Mouse (Mus musculus) cerebellum, postnatal 36 days (tissue): ENCODE measurements around the gene Pank2.
A peak's percentile ranks its signal among the peaks of the same experiment; 100 is the strongest.
"Not testable (repeated sequence)": the region's sequence is repeated elsewhere in the genome, so short reads cannot be mapped to it uniquely, and the experiment has no call there.

Source experiments
- DNase-seq, 2 experiments: peaks; one replicate each; pipeline ENCODE4 v3.0.0; 2021 to 2022; ENCODE audit warnings: mixed read lengths in 2 of 2

The Pank2 gene

DNA sequence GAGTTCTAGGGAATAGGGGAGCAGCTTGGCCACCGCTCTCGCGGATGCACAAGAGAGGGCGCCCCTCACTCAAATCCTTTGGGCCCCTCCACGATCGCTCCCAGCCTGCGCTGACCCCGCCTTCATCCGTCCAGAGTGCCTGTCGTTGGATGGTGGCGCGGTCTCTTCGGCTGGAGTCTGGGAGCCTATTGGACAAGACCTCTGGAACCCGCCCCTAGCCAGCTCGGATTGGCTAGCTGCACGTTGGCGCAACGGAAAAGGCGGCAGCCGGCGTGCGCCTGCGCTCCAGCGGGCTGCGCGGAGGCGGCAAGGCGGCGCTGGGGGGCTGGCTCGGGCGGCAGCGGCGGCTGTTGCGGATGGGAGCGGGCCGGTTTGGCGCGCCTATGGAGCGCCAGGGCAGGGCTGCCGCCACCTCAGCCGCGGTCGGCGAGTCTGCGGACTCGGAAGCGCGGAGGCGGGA, at the start of gene Pank2:
Pank2 (plus strand) TSS at position 283 of the 460 bp plus-strand sequence.
- peak; percentile 97 to 98 for DNase-seq

DNA sequence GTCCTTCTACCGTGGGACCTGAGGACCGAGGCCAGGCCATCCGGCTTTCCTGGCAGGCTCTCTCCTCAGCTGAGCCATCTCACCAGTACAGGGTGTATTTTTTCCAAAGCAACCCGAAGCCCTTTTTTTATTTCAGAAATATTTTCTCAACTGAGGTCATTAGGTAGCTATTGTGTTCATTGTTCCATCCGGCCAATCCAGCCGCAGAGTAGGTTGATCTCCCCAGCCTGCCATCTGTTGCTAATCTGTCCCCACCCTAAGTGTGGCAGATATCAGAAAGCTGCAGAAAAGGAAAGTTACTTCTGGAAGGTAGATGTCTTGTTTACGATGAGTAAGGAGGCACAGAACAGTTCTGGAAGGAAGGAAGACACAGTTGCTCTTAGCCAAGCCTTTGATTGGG, 48.5 kb upstream of the Pank2 start:
- DNase-seq = no peak

DNA sequence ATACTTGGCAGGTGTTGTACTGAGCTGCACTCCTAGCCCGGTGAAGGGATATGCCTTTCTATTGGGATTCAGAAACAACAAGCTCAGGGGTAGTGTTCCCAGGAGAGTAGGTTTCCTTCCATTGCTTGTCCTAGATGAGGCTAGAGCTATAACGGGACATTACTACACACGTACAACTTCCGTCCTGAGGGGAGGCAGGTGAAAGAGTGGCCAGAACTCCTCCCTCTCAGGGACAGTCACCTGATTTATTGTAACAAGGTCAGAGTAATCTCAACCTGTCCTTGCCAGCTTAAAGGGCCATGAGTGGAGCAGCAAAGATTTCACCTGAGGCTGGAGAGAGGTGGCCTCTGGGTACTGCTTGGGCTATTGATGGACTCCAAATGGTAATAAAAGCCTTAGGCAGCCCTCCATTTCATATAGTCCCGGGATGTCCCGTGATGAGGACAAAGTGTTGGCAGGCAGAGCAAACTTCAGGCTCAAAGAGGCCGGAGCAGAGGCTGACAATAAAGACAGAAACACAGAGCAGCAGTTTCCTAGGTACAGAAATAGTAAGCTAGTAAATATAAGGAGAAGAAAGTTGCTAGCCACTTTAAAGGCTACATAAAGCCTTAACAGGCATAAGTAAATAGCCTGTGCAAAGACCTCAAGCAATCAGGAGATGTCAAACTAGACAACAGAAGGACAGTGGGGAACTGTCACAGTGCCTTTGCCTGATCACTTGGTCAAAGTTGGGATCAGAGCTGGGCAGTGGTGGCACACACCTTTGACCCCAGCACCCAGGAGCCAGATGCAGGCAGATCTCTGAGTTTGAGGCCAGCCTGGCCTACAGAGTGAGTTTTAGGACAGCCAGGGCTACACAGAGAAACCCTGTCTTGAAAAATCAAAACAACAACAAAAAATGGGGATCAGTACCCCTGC, 46.1 kb upstream of the Pank2 start:
- no peak for DNase-seq

DNA sequence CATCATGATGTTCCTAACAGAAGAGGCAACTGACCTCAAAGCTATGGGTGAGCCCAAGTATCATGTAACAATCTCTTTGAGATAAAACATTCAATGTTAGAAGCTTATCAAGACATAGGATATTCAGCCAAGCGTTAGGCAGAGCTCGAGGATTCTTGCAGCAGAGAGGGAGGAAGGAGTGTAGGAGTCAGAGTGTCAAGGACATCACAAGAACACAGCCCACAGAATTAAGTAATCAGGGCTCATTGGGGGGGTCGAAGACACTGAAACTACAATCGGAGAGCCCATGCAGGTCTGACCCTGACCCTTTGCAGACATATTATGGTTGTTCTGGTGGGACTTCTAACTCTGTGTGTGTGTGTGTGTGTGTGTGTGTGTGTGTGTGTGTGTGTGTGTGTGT, 42.3 kb upstream of the Pank2 start:
- DNase-seq = no peak

DNA sequence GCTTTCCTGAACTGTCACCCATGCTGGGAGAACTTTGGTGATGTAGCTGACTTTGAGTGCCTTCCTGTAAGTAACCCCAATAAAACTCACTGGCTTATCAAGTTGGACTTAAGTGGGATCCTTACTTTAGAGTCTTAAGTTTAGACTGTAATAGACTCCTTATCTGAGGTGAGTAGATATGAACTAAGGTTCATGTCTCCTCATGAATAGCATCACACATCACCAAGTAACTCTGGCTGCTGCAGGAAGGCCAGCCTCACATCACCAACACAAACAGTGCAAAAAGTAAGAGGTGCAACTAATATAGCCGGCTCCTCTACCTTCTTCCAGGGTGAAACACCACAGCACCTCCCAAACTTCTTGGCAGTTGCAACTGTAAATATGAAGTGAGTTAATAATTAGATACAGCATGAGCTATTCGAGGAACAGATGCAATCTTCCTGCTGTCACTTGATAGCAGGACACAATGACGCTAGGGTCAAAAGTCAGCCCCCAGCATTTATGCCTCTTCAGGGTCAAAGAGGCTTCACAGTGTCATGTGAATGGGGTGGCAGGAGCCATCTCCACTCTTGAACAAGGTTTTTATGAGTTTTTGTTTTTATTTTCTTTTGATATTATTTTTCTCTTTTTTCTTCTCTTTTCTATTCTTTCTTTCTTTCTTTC, 40.3 kb upstream of the Pank2 start:
- DNase-seq = no peak

DNA sequence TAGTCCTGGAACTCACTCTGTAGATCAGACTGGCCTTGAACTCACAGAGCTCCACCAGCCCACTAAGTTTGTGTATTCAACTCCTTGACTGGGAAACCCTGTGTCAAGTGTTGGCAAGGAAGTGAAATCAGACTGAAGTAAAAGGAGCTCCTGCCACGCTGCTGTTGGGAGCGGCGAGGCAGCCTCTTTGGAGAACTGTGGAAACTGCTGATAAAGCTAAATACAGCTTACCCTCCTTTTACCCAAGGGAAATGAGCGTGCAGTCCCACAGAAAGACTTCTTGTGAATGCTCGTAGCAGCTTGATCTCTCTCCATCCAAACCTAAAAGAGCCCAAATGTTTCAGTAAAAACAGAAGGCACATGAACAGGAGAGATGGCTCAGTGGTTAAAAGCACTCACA, 39.7 kb upstream of the Pank2 start:
- DNase-seq = no peak

DNA sequence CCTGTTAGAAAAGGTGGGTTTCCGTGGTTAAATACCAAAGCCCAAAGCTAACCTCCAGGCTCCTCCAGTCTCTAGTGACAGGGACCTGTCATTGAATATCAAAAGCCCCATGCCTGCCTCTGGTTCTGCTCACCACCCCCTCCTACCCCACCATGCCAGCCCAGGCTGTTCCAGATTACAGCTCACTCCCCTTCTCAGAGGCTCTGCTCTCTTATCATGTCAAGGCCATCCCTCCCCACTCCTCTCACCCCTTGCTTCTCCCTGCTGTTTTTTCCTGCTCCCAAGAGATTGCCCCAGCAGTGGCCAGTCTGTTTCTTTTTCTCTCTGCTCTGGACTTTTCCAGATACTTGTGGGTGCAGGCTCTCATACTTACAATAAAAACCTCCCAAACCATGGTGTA, 38.7 kb upstream of the Pank2 start:
- DNase-seq = no peak

DNA sequence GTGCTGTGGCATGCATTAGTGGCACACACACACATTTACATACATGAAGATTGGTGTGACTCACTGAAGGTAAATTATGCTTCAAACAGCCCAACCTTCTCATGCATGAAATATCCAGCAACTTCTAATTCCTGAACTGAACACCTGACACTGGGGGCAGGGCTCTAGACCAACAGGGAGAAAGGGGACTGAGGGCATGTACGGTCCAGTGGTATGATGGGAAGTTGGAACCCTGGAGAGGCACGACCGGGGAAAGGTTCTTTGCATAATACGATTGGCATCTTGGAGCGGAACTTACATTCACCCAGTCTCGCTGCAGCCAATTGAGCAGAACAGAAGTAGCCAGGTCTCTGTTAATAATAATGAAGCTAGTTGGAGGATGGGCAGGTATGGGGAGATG, 37.1 kb upstream of the Pank2 start:
- no peak for DNase-seq

DNA sequence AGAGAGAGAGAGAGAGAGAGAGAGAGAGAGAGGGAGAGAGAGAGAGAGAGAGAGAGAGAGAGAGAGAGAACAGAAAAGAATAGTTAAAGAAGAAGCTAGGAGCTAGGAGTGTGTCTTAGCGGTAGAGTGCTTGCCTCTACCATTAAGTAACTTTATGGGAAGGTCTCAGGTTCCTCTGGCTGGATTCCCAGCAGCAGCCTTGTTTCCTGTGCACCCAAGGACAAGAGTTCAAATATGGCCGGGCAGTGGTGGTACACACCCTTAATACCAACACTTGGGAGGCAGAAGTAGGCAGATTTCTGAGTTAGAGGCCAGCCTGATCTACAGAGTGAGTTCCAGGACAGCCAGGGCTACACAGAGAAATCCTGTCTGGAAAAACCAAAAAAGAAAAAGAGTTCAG, 35.6 kb upstream of the Pank2 start:
- DNase-seq = not testable (repeated sequence)

DNA sequence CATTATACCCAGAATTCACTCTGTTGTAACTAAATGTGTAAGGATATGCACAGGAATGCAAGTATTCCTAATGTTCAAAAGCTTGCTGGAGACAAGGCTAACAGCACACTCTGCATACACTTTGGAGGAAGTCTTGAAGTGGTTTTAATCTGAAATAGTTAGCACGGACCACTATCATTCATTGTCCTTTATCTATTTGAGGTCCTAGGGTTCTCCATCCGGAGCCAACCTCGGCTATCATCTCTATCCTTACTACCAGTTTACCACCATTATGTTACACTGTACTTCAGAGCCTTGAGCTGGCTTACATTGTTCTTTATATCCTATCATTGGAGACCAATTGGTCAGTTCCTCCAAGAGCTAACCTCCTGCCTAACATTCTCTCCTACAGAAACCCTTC, 35.1 kb upstream of the Pank2 start:
- DNase-seq = no peak

DNA sequence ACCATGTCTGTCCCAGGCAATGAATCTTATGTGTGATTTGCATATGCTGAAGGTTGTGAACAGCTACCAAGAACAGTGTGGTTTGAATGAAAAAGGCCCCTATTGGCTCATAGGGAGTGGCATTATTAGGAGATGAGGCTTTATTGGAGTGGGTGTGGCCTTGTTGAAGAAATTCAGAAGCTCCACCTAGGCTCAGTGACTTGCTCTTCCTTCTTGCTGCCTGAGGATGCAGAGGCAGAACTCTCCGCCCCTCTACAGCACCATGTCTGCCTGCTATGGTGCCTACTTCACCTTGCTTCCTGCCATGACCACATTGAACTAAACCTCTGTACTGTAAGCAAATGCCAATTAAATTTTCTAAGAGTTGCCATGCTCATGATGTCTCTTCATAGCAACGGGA, 29.7 kb upstream of the Pank2 start:
- no peak for DNase-seq

DNA sequence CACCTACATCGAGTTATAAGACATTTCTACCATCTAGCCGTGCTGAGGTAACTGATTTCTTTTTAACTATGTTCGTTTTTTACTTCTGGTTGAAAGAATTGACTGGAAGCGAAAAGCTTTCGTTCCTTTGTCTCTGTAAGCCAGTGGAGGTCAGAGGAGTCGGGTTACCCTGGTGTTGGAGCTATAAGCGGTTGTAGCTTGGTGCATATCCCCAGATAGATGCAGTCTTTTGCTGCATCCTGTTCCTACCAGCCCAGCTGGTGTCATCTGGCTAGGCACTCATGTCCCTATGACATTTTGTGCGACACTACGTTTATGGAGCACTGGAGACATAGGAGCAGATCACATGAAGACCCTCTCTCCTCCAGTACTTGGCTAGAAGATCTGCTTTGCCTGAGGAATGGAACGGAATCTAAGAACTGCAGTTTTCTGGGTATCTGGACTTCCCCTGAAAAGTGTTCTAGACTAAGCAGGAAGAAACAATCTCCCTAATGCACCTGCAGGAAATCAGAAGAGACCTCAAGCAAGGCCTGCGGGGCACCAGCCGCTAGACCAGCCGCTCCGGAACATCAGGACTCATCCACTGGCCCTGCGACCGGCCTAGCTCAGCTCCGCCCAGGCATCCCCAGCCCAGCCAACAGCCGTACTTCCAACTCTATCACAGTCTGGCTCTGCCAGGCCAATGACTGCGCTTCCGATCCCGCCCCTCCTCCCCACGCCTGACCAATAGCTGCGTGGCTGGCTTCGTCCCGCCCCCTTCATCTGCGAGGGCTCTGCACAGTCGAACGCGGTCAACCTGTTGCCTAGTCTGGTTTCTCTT, 28.8 kb upstream of the Pank2 start, which contains the start of gene Mavs:
Mavs (plus strand) TSS at position 757 of the 820 bp plus-strand sequence.
- peak; percentile 88 to 92 for DNase-seq

DNA sequence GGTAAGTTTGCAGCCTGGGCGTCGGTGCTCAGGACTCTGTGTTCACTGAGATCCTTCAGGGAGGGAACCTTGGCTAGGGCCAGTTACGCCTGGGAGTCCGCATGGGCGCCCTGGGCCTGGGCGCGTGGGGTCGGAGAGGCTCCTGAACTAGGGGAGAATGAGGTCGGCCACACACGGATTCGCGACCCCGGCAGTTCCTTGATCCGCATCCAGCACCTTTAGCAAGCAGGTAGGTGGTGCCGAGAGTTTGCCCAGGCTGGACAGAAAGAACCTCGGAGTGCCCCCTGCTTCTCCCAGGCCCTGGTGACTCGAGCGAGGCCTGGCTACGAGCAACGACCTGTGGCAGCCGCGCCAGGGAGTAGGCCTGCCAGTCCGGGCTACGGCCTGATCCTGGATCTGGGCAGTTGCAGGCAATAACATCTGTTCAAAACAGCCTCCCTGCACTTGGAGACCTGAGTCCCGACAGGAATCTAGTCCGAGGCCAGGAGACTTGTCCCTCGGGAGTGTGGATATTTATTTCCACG, 28.1 kb upstream of the Pank2 start:
- no peak for DNase-seq

DNA sequence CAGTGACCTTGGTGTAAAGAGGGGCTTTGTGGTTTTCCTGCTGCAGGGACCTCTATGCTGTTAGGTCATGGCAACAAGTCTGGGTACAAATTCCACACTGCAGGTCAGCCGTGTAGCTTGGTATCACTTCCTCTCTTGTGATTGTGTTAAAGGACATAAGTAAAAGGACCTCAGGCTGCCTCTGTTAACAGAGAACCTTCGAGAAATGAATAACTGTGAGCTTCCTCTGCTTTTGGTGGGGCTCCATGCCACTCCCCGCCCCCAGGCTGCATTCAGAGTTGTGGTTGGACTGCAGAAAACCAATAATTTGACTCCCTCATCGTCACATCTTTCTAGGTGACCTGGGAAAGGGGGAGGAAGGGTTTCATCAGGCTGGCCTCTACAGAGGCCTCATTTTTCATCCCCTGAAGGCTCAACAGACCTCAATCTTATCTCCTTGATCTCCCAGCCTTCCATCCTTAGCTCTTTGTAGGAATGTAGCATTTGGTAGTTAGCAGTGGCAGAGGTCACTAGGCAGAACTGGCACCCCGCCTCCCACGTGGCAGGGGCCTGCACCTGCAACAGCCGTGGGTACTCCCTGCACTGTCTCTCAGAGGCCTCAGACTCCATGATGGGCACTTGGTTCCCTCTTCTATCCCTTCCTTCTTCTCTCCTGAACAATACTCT, 27.2 kb upstream of the Pank2 start:
- no peak for DNase-seq

DNA sequence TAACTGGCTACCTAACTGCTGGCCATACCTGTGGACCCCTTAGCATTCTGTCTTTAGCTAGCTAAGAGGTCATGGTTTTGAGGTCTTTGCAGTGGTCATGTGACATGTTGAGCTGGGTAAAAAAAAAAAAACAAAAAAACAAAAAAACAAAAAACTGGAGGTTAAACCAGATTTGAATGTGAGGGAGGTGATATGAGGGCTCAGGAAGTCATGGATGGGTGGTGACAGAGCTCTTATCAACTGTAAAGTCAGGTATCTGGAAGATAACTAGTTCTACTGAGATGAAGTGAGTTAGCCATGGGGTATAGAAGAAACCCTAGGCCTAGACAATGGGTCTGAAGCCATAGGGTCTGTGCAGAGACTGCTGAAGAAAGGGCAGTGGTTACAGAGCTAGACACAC, 20.1 kb upstream of the Pank2 start:
- DNase-seq = no peak

DNA sequence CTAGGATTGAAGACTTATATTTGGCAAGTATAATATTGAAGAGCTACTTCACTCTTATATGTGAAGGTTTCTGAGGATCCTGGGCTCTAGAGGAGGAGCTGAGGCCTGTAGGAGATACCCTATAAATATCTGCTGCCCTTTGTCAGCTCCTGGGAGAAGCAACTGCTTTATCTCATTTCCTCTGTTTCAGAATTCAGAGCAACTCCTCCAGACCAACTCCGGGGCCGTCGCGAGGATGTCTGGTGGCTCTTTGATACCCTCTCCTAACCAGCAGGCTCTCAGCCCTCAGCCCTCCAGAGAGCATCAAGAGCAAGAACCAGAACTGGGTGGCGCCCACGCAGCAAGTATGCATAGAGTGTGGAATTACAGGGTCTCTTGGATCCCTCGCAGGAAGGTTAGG, 19.4 kb upstream of the Pank2 start:
- no peak for DNase-seq

DNA sequence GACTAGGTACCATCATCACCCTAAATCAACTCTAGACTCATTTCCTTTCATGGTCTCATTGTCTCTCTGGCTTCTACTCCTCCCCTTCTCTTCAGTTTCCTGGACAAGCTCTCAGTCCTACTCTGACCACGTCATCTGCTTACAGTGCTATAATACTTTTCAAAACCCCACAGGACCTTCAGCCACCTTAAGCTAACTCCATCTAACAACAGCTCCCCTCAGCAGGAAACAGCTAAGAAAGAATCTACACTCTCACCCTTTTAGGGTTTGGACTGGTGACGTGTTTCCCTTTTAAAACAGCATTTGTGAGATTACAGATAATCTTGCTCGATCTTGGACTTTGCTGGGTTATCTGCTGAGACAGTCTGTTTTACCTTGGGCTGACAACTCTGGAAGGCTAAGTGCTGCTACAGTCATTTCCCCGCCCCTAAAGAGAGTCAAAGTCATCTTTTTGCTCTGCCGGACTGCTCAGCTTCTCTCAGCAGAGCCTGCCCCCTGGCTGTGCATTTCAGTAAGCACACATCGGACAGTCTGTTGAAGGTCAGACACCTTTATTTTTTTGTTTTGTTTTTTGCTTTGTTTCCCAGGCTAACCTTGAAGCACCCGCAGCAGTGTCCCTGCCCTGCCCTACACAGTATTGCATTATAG, 8.5 kb upstream of the Pank2 start:
- peak; percentile 40 to 45 for DNase-seq

DNA sequence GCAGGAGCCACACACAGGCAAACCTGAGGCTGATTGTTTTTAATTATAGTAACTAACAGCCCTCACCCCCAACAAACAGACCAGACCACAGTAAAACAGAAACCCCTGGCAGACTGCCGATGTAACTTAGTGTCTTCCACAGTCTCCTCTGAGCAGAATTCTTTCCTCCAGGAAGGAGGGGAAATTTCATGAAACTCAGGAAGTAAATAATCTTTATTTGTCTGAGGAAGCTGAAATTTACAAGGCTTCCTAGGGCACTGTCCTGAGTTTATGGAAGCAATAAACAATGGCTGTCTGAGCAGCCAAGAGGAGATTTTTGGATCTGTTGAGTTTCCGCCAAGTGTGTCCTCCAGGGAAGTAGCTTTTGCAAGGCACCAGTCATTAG, 8.0 kb upstream of the Pank2 start:
- no peak for DNase-seq

DNA sequence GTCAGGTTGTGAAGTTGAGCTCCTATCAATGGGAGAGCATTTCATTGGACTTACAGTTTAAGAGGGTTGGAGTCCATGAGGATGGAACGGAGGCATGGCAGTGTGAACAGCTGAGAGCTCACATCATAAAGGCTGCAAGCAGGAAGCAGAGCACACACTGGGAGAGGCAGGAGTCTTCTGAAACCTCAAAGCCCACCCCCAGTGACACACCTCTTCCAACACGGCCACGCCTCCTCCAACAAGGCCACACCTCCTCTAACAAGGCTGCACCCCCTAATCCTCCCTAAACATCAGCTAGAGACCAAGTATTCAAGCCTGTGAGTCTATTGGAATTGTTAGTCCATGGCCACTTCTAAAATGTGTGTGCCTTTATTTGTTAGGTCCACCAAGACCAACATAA, 6.6 kb upstream of the Pank2 start:
- no peak for DNase-seq

DNA sequence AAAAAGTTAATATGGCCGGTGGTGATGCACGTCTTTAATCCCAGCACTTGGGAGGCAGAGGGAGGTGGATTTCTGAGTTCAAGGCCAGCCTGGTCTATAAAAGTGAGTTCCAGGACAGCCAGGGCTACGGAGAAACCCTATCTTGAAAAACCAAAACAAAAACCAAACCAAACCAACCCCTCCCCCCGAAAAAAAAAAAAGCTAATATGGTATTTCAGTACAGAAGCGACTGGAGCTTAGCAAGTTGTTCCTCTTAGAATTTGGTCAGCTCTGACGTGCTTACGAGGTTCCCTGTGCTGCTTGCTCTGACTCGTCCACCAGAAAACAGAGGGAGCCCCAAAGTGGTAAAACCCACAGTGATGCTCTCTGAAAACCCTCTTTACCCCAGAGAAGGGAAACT, 3.6 kb upstream of the Pank2 start:
- no peak for DNase-seq

DNA sequence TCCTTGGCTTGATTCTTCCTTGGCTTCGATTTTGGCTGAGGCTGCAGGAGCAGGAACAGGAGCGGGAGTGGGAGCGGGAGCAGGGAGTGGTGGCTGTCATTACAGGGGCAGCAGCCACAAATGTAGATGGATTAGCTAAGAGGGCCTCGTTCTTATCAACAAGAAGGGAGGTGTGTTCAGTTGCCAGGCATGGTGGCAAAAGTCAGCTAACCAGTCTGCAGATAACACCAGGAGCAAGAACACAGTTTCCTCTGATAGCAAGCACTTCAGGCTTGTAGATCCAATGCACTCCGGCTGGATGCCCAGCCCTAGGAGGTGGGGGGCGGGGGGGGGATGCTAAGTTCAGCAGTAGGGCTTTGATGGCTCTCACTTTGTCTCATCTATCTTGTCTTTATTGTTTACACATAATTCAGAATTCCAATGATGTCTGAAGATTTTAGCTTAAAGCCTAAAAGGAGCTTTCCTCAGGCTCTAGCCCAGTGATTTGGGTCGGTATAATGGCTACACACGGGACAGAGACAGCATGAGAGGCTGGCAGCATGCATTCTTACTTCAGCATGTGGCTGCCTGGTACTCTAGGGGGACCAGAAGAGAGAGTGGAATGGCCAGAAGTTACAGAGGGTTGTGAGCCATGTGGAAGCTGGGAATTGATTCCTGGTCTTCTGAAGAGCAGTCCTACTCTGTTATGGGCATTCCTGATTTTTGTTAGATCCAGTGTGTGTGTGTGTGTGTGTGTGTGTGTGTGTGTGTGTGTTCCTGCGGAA, 1.6 kb upstream of the Pank2 start:
- DNase-seq = no peak
